13 mouse cellular contexts compared by ENCODE assay signal in genomic region chr10:24826130-24826529, GRCm38 (mm10). TPM values are rescaled to one million over a fixed set of nuclear protein-coding genes. Genes with fewer than 3 reads are reported as not detected.
A peak's percentile ranks its signal among the peaks of the same experiment; 100 is the strongest.
DNase-seq lines count a peak whose midpoint lies in the region; ATAC-seq lines count a peak whose summit lies in the region.
"Had no signal": no experiment of that assay in that cellular context is flagged by ENCODE, and none has a peak within 500 bp of the region (broad histone marks: within the 10 kb centered on the region; RNA-seq: fewer than 3 reads in every experiment).

No protein-coding gene starts in this region.

- ATAC-seq in frontal cortex, adult (ENCODE audit: low TSS enrichment): no peak
- ATAC-seq: activated CD4-positive, CD25-positive, alpha-beta regulatory T cell, adult 4 months had no signal

- peak; percentile 27 for DNase-seq in embryo, embryonic 10 days (ENCODE audit: low spot score)
- no peak for DNase-seq in embryo, embryonic 9.5 days (ENCODE audit: extremely low spot score)
- peak; percentile 42 for DNase-seq in retina, postnatal 1 day
- no peak for DNase-seq in retina, embryonic 14.5 days (ENCODE audit: low spot score)
- DNase-seq in mesoderm, embryonic 11.5 days (ENCODE audit: low read depth, low spot score): peak; percentile 17
- no peak for DNase-seq in layer of hippocampus, postnatal 10 days (ENCODE audit: low spot score in 2 of 2)
- DNase-seq in thymus, postnatal 0 days (ENCODE audit: low spot score): no peak
- DNase-seq: cerebellum, adult 9-11 months; heart, postnatal 4 days; kidney, adult 9 months; lung, postnatal 10 days had no signal

RNA-seq across cellular contexts. Expression of gene Enpp3, which starts 16.5 kb away (rescaled TPM):
- 1 to 10 TPM in 1 of 2 experiments, under 1 TPM in 1; 0.76 to 1.3 TPM for total RNA-seq in layer of hippocampus, postnatal 10 days (2021)
- 1.3 and 1.4 TPM in 2 replicates for polyA plus RNA-seq in thymus, postnatal 0 days (2015; fragmentation: Nextera tagmentation; extraction: Ambion mirVana)

RNA-seq across cellular contexts. Expression of gene Med23, which starts 43.7 kb away (rescaled TPM):
- 10 to 100 TPM; 27.9 to 29.0 TPM for total RNA-seq in layer of hippocampus, postnatal 10 days (2021)
- 10.2 and 12.2 TPM in 2 replicates for polyA plus RNA-seq in thymus, postnatal 0 days (2015; fragmentation: Nextera tagmentation; extraction: Ambion mirVana)

Comparison
In these comparisons a context has a peak if more than half of its experiments do, and no peak if none do; other contexts are left out.
1. DNase-seq: peak in embryo, embryonic 10 days (single experiment), retina, postnatal 1 day (single experiment) and mesoderm, embryonic 11.5 days (single experiment); none in embryo, embryonic 9.5 days (single experiment), retina, embryonic 14.5 days (single experiment), layer of hippocampus, postnatal 10 days (0 of 2) and thymus, postnatal 0 days (single experiment).